Mouse (Mus musculus) hindbrain, embryonic 11.5 days (tissue): ENCODE measurements around the gene Hist1h2bk. TPM values are rescaled to one million over a fixed set of nuclear protein-coding genes. Genes with fewer than 3 reads are reported as not detected.
"Not testable (repeated sequence)": the region's sequence is repeated elsewhere in the genome, so short reads cannot be mapped to it uniquely, and the experiment has no call there.

ENCODE experiments used
- ATAC-seq: fragments of 200-750 bp; cut with Nextera tagmentation; 2 replicates; pipeline ENCODE4 v1.8.0; 2017; ENCODE audit warnings: mild to moderate bottlenecking, moderate TSS enrichment, moderate library complexity; ENCODE audit not compliant: low FRiP score
- DNase-seq: peaks from one replicate; pipeline ENCODE4 v3.0.0-alpha.2; 2015; ENCODE audit warnings: low spot score
- H3K27ac ChIP-seq: fragments of 300-500 bp; sonication (generic); 2 replicates; pipeline ENCODE4 v1.5.1; 2014; ENCODE audit warnings: mild to moderate bottlenecking, low read depth, low read length
- H3K27me3 ChIP-seq: fragments of 300-500 bp; sonication (generic); 2 replicates; pipeline ENCODE4 v1.6.1; 2014; ENCODE audit warnings: mild to moderate bottlenecking, low read length, moderate library complexity, mixed read lengths; ENCODE audit not compliant: control insufficient read depth, insufficient read depth
- H3K36me3 ChIP-seq: fragments of 300-500 bp; sonication (generic); 2 replicates; pipeline ENCODE4 v1.6.1; 2014; ENCODE audit warnings: mild to moderate bottlenecking, low read length, moderate library complexity, mixed read lengths; ENCODE audit not compliant: control insufficient read depth, insufficient read depth
- H3K4me1 ChIP-seq: fragments of 300-500 bp; sonication (generic); replicated peaks from 2 replicates; pipeline ENCODE4 v1.6.1; 2014; ENCODE audit warnings: low read length, mixed read lengths; ENCODE audit not compliant: control insufficient read depth, insufficient read depth
- H3K4me2 ChIP-seq: fragments of 300-500 bp; sonication (generic); replicated peaks from 2 replicates; pipeline ENCODE4 v1.6.1; 2014; ENCODE audit warnings: mild to moderate bottlenecking, low read depth, low read length
- H3K4me3 ChIP-seq: fragments of 300-500 bp; sonication (generic); 2 replicates; pipeline ENCODE4 v1.5.1; 2014; ENCODE audit warnings: low read depth, low read length
- H3K9ac ChIP-seq: fragments of 300-500 bp; sonication (generic); 2 replicates; pipeline ENCODE4 v1.6.1; 2014; ENCODE audit warnings: low read depth, low read length
- H3K9me3 ChIP-seq: fragments of 300-500 bp; sonication (generic); 2 replicates; pipeline ENCODE4 v1.6.1; 2016; ENCODE audit warnings: low read length; ENCODE audit not compliant: control insufficient read depth
- WGBS: fragments of 180-500 bp; shearing (Covaris S2); extraction: QIAGEN DNeasy Blood & Tissue Kit; methylation state at CpG from one replicate; pipeline ENCODE4 v1.1.7; 2014; 5-methylcytosine and 5-hydroxymethylcytosine counted together
- polyA plus RNA-seq: library from polyadenylated mRNA; unstranded; fragments of >200 nt; fragmentation: Nextera tagmentation; extraction: Ambion mirVana; gene quantifications from 2 replicates; pipeline ENCODE4 v1.2.1, GENCODE M21; 2014

Hist1h2bk gene
- polyA plus RNA-seq, 1 experiment from 2014 or later: 7.2 TPM

DNA sequence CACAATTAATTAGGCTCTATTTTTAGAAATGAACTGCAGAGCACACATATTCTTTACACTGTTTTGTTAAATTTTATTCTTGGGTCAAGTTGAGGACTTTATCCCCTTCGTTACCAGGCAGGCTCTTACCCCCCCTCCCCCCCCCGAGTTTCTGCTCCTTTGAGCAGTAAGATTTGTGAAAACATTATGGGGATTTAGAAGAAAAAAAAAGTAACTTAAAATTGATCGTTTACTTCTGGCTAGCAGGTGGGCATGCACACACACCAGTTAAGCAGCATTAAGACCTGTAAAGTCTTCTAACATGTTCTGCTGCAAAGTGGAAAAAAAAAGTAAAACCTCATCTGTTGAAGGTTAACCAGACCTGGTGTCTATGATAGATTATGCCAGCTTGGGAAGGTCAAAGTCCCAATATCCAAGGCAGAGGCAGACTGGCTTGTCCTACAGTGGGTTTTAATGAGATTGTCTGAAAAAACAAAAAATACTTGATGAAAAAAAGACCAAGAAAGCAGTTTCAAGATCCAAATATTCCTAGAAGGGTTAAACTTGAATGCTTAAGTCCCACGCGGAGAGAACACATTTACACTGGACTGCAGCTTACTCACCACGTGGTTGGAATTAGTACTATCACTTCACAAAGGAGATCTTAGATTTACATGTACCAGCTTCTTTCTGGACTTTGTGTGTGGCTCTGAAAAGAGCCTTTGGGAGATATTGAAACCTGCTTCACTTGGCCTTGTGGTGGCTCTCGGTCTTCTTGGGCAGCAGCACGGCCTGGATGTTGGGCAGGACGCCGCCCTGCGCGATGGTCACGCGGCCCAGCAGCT lies 1.0 kb upstream of the Hist1h2bk start:
- WGBS: 1% methylated on average over 13 of the region's 14 CpGs
- Histone ChIP-seq H3K9me3 (no peaks in the 10 kb centered on the region), H3K4me2 (peak overlapping the region; percentile 41), H3K4me1 (0 out of 2 replicates have a peak, but pooled peaks cover 2% of the 10 kb centered on the region), H3K27ac (peak overlapping the region; percentile 66), H3K36me3 (no peaks in the 10 kb centered on the region), H3K4me3 (peak overlapping the region; percentile 31), H3K27me3 (no peaks in the 10 kb centered on the region), H3K9ac (peak overlapping the region; percentile 49)
- ATAC-seq: no peak; the same call in 1 of the 2 replicates
- DNase-seq: peak; percentile 57

GRCm38 (mm10) chr13:22036149-22036956 lies 683 bp downstream of the Hist1h2bk start:
- DNase-seq: peak; percentile 60
- no peaks in the 10 kb centered on the region for H3K36me3 ChIP-seq
- H3K27ac ChIP-seq: peak overlapping the region; percentile 88
- no peaks in the 10 kb centered on the region for H3K27me3 ChIP-seq
- H3K4me2 ChIP-seq: peak overlapping the region; percentile 60
- H3K4me3 ChIP-seq: peak overlapping the region; percentile 38
- ATAC-seq: peak; percentile 22; the same call in 1 of the 2 replicates
- H3K9me3 ChIP-seq: no peaks in the 10 kb centered on the region
- 0 out of 2 replicates have a peak, but pooled peaks cover 2% of the 10 kb centered on the region for H3K4me1 ChIP-seq
- WGBS: 3% methylated on average over 16 of the region's 23 CpGs
- H3K9ac ChIP-seq: peak overlapping the region; percentile 59

GRCm38 (mm10) chr13:22036986-22037385 lies 1.3 kb downstream of the Hist1h2bk start:
- no peak for DNase-seq
- Histone ChIP-seq H3K4me3 (peak overlapping the region; percentile 38; the same call in 1 of the 2 replicates), H3K4me2 (peak overlapping the region; percentile 60), H3K36me3 (no peaks in the 10 kb centered on the region), H3K27me3 (no peaks in the 10 kb centered on the region), H3K9me3 (no peaks in the 10 kb centered on the region), H3K9ac (peak overlapping the region; percentile 59), H3K27ac (peak overlapping the region; percentile 88), H3K4me1 (0 out of 2 replicates have a peak, but pooled peaks cover 2% of the 10 kb centered on the region)
- no peak for ATAC-seq
- WGBS: 64% methylated on average over 3 of the region's 3 CpGs

DNA sequence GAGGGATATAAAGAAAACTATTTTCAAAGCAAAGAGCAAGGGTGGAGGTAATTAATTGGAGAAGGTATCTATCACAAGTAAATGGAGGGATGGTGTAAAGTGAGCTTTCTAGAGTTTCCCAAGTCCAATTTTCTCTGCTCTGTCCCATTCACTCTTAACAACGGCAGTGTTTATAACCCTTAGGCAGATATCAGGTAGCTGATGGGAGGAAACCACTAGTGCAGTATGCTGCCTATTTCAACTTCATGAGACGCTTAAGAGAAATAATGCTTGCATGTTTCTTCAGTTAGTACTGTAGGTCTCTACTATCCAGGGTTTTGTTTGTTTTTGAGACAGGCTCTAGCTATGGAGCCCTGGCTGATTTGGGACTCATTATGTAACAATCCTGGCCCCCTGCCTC lies 1.7 kb downstream of the Hist1h2bk start:
- H3K27me3 ChIP-seq: no peaks in the 10 kb centered on the region
- H3K4me3 ChIP-seq: no peak overlapping the region
- no peak overlapping the region for H3K27ac ChIP-seq
- no peaks in the 10 kb centered on the region for H3K36me3 ChIP-seq
- H3K4me2 ChIP-seq: no peak overlapping the region
- ATAC-seq (no peak), DNase-seq (no peak)
- H3K9me3 ChIP-seq: no peaks in the 10 kb centered on the region
- 82% methylated on average over 2 of the region's 2 CpGs for WGBS
- no peak overlapping the region for H3K9ac ChIP-seq
- H3K4me1 ChIP-seq: 0 out of 2 replicates have a peak, but pooled peaks cover 2% of the 10 kb centered on the region

DNA sequence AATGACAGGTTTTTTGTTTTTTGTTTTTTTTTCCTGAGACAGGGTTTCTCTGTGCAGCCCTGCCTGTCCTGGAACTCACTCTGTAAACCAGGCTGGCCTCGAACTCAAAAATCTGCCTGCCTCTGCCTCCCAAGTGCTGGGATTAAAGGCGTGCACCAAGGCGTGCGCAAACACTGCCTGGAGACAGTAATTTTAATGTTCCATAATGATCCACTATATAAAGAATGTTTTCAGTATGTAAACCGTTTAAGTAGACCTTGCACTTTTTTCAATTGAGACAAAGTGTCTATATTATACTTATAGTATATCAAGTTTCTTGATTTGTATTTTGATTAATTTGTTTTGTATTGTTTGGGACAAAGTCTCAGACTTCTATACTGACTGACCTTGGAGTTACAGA lies 3.7 kb downstream of the Hist1h2bk start:
- no peak overlapping the region for H3K4me2 ChIP-seq

GRCm38 (mm10) chr13:22039951-22040463 lies 4.3 kb downstream of the Hist1h2bk start:
- DNase-seq (no peak), ATAC-seq (no peak)
- H3K4me1 ChIP-seq: 0 out of 2 replicates have a peak, but pooled peaks cover 2% of the 10 kb centered on the region
- H3K36me3 ChIP-seq: no peaks in the 10 kb centered on the region
- H3K9ac ChIP-seq: peak overlapping the region; percentile 59; the same call in 1 of the 2 replicates
- H3K27me3 ChIP-seq: no peaks in the 10 kb centered on the region
- H3K4me3 ChIP-seq: peak overlapping the region; percentile 37
- no peaks in the 10 kb centered on the region for H3K9me3 ChIP-seq
- WGBS: 8% methylated on average over 2 of the region's 2 CpGs
- H3K27ac ChIP-seq: peak overlapping the region; percentile 91
- H3K4me2 ChIP-seq: peak overlapping the region; percentile 51

More for the DNA sequence above, 3.7 kb downstream of the Hist1h2bk start:
- WGBS: 67% methylated on average over 5 of the region's 5 CpGs
- peak overlapping the region; percentile 91; the same call in 1 of the 2 replicates for H3K27ac ChIP-seq
- ATAC-seq: no peak
- 0 out of 2 replicates have a peak, but pooled peaks cover 2% of the 10 kb centered on the region for H3K4me1 ChIP-seq
- DNase-seq: no peak
- no peaks in the 10 kb centered on the region for H3K9me3 ChIP-seq
- H3K9ac ChIP-seq: no peak overlapping the region
- no peaks in the 10 kb centered on the region for H3K27me3 ChIP-seq
- H3K4me3 ChIP-seq: no peak overlapping the region
- H3K36me3 ChIP-seq: no peaks in the 10 kb centered on the region

DNA sequence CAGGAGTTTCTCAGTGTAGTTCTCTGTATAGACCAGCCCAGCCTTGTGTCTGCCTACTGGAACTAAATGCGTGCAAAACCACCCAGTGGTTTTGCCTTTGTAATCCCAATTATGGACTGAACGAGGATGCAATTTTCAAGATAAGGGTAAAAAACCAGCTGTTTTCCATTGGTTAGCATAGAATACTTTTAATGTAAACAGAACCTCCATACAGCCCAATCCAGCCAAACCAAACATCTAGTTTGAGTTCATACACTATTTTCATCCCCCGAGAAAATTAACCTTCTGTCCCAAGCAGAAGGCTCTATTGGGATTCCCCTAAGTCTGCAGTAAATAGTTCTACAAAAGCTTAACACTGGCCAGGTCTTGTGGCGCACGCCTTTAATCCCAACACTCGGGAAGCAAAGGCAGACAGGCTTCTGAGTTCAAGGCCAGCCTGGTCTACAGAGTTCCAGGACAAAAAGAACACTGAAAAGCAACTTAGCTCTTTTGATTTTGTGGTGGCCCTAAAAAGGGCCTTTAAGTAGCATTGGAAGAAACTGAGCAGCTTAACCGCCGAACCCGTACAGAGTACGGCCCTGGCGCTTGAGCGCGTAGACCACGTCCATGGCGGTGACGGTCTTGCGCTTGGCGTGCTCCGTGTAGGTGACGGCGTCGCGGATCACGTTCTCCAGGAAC lies 4.9 kb downstream of the Hist1h2bk start:
- Histone ChIP-seq H3K9ac (peak overlapping the region; percentile 59), H3K27ac (peak overlapping the region; percentile 91), H3K4me1 (0 out of 2 replicates have a peak, but pooled peaks cover 2% of the 10 kb centered on the region), H3K36me3 (no peaks in the 10 kb centered on the region), H3K4me2 (peak overlapping the region; percentile 51), H3K9me3 (no peaks in the 10 kb centered on the region), H3K27me3 (no peaks in the 10 kb centered on the region), H3K4me3 (peak overlapping the region; percentile 37)
- DNase-seq: peak; percentile 63
- ATAC-seq: peak; percentile 22
- under 1% methylated on average over 18 of the region's 24 CpGs for WGBS

DNA sequence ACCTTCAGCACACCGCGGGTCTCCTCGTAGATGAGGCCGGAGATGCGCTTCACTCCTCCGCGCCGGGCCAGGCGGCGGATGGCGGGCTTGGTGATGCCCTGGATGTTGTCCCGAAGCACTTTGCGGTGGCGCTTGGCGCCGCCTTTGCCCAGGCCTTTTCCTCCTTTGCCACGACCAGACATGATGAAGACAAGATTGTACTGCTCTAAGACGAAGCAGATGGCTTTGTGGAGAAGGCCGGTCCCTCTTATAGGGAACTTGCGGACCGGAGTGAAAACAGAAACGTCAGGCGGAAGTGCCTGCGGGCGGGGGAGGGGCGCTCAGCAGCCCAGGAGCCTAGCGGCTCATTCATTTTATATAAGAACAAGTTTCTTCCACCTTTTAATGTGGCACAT lies 5.5 kb downstream of the Hist1h2bk start, which contains the start of gene Hist1h4i:
Gene Hist1h4i, minus strand, starts transcription at position 221 of the 395 bp plus-strand sequence.
- ATAC-seq (peak; percentile 70), DNase-seq (peak; percentile 97)
- peak within 1 kb of the TSS; percentile 37 for H3K4me3 ChIP-seq
- peak within 1 kb of the TSS; percentile 91 for H3K27ac ChIP-seq
- not testable (repeated sequence) for H3K27me3 ChIP-seq, H3K36me3 ChIP-seq, H3K9me3 ChIP-seq, H3K4me1 ChIP-seq
- peak within 1 kb of the TSS; percentile 70 for H3K4me2 ChIP-seq
- under 1% methylated on average over 19 of the region's 27 CpGs for WGBS
- H3K9ac ChIP-seq: peak within 1 kb of the TSS; percentile 59
